Mouse (Mus musculus) heart, postnatal 14 days (tissue): ENCODE results near the gene Mlxipl. TPM values are rescaled to one million over a fixed set of nuclear protein-coding genes. Genes with fewer than 3 reads are reported as not detected.

Source experiments
- DNase-seq, 2 experiments: peaks; one replicate each; pipeline ENCODE4 v3.0.0; 2021 to 2022
- intact Hi-C: fragments of 180-260 bp; cut with DNase I; formaldehyde crosslinking; loops from one replicate; pipeline ENCODE4 v1.15.1; 2025
- total RNA-seq, 2 experiments: library from RNA; stranded (reverse); gene quantifications; 2 replicates each; pipeline ENCODE4 v1.2.3; 2021

The Mlxipl gene
- total RNA-seq, 2 experiments from 2014 or later = 16.5 to 28.8 TPM

GRCm38 (mm10) chr5:135077564-135078481, 11.9 kb upstream of the Mlxipl start, which contains the start of gene Vps37d:
TSS of gene Vps37d (minus strand) at chr5:135078266.
- DNase-seq = peak; percentile 98 to 99
- intact Hi-C loops = no loop called here

GRCm38 (mm10) chr5:135078482-135078810, 11.2 kb upstream of the Mlxipl start:
- intact Hi-C loops = no loop called here
- peak in 1 of 2 experiments; percentile 17 for DNase-seq

- no peak for DNase-seq
- intact Hi-C loops = no loop called here
These were observed 10.1 kb upstream of the Mlxipl start for GRCm38 (mm10) chr5:135079578-135079977.

- no peak for DNase-seq
- intact Hi-C loops = no loop called here
These were observed 9.2 kb upstream of the Mlxipl start for GRCm38 (mm10) chr5:135080539-135080938.

GRCm38 (mm10) chr5:135086871-135087270, 2.8 kb upstream of the Mlxipl start:
- intact Hi-C loops = no loop called here
- DNase-seq = no peak

GRCm38 (mm10) chr5:135100981-135101380, 11.3 kb downstream of the Mlxipl start:
- intact Hi-C loops = loop anchor here (10.0 kb wide), 1 partner anchor 86 kb away; no protein-coding TSS in a partner anchor
- no peak for DNase-seq

GRCm38 (mm10) chr5:135103999-135104660, 14.4 kb downstream of the Mlxipl start:
- intact Hi-C loops = loop anchor here (10.0 kb wide), 1 partner anchor 89 kb away; no protein-coding TSS in a partner anchor
- peak in 1 of 2 experiments; percentile 22 for DNase-seq

- intact Hi-C loops = loop anchor here (10.0 kb wide), 1 partner anchor 92 kb away; no protein-coding TSS in a partner anchor
- DNase-seq = peak; percentile 77 to 85
These were observed 17.1 kb downstream of the Mlxipl start for GRCm38 (mm10) chr5:135106758-135107256.

- DNase-seq = peak; percentile 76 to 77
- intact Hi-C loops = loop anchor here (10.0 kb wide), 1 partner anchor 93 kb away; no protein-coding TSS in a partner anchor
These were observed 18.1 kb downstream of the Mlxipl start for GRCm38 (mm10) chr5:135107521-135108501.

- DNase-seq = no peak
- intact Hi-C loops = loop anchor here (10.0 kb wide), 1 partner anchor 94 kb away; no protein-coding TSS in a partner anchor
These were observed 19.3 kb downstream of the Mlxipl start for GRCm38 (mm10) chr5:135109017-135109416.

- intact Hi-C loops = loop anchor here (10.0 kb wide), 1 partner anchor 95 kb away; no protein-coding TSS in a partner anchor
- no peak for DNase-seq
These were observed 19.7 kb downstream of the Mlxipl start for GRCm38 (mm10) chr5:135109426-135109825.

- intact Hi-C loops = loop anchor here (10.0 kb wide), 1 partner anchor 95 kb away; no protein-coding TSS in a partner anchor
These were observed 20.3 kb downstream of the Mlxipl start for GRCm38 (mm10) chr5:135109976-135110375.

GRCm38 (mm10) chr5:135113782-135114181, 24.1 kb downstream of the Mlxipl start:
- intact Hi-C loops = no loop called here
- DNase-seq = no peak

More at GRCm38 (mm10) chr5:135109976-135110375, 20.3 kb downstream of the Mlxipl start:
- no peak for DNase-seq

- DNase-seq = no peak
- intact Hi-C loops = loop anchor here (5.0 kb wide), 1 partner anchor 172 kb away; no protein-coding TSS in a partner anchor
These were observed 25.6 kb downstream of the Mlxipl start for GRCm38 (mm10) chr5:135115241-135115640.

GRCm38 (mm10) chr5:135118589-135119081, 28.9 kb downstream of the Mlxipl start:
- peak; percentile 71 to 77 for DNase-seq
- intact Hi-C loops = loop anchor here (1.0 to 5.0 kb wide), 2 partner anchors 73 to 169 kb away; no protein-coding TSS in a partner anchor

- no peak for DNase-seq
- intact Hi-C loops = no loop called here
These were observed 31.1 kb downstream of the Mlxipl start for GRCm38 (mm10) chr5:135120753-135121152.

- no peak for DNase-seq
- intact Hi-C loops = no loop called here
These were observed 36.4 kb downstream of the Mlxipl start for GRCm38 (mm10) chr5:135126121-135126520.

GRCm38 (mm10) chr5:135127669-135128068, 38.0 kb downstream of the Mlxipl start:
- no peak for DNase-seq
- intact Hi-C loops = no loop called here

- intact Hi-C loops = no loop called here
- no peak for DNase-seq
These were observed 40.1 kb downstream of the Mlxipl start for GRCm38 (mm10) chr5:135129747-135130146.
